Mouse (Mus musculus): ENCODE data around the gene Tas1r1.

- no peak for TF ChIP-seq CTCF (IDR thresholded peaks at IDR 0.05; ENCODE audit: low read depth)
- no peak for TF ChIP-seq EP300 (IDR thresholded peaks at IDR 0.05; ENCODE audit: low read depth)
Measured at GRCm38 (mm10) chr4:151983043-151983442, 55.3 kb downstream of the Tas1r1 start.

All from liver, postnatal 0 days (tissue).